In genomic region chr17:72925804-72926617, GRCm38 (mm10) we compare ENCODE assay signal across 8 mouse cellular contexts. TPM values are rescaled to one million over a fixed set of nuclear protein-coding genes. Genes with fewer than 3 reads are reported as not detected.
DNase-seq lines count a peak whose midpoint lies in the region; ATAC-seq and TF ChIP-seq lines count a peak whose summit lies in the region.

No protein-coding gene starts in this region.

- no peak overlapping the region for H3K4me3 ChIP-seq in liver, postnatal 0 days (ENCODE audit: low read depth, low read length)
- H3K4me3 ChIP-seq in forebrain, embryonic 15.5 days, result peak overlapping the region; percentile 13; the same call in 1 of the 2 replicates
- no peak overlapping the region for H3K4me3 ChIP-seq in hindbrain, embryonic 10.5 days
- no peak overlapping the region for H3K4me3 ChIP-seq in midbrain, embryonic 11.5 days (ENCODE audit: low read depth, low read length)
- H3K4me3 ChIP-seq in stomach, postnatal 0 days (ENCODE audit: low read depth, low read length), result no peak overlapping the region

- no peak overlapping the region for H3K4me2 ChIP-seq in liver, postnatal 0 days (ENCODE audit: low read depth, low read length)
- H3K4me2 ChIP-seq in forebrain, embryonic 15.5 days (replicated peaks), result peak overlapping the region; percentile 28
- H3K4me2 ChIP-seq in midbrain, embryonic 11.5 days, result no peak overlapping the region
- H3K4me2 ChIP-seq in stomach, postnatal 0 days (replicated peaks; ENCODE audit: low read depth), result no peak overlapping the region

- TF ChIP-seq EP300 in liver, postnatal 0 days (IDR thresholded peaks at IDR 0.05; ENCODE audit: low read depth), result no peak
- TF ChIP-seq EP300 in stomach, postnatal 0 days (optimal IDR thresholded peaks at IDR 0.05), result no peak

- H3K9ac ChIP-seq in liver, postnatal 0 days (replicated peaks), result no peak overlapping the region
- H3K9ac ChIP-seq in forebrain, embryonic 15.5 days (replicated peaks), result peak overlapping the region; percentile 23
- H3K9ac ChIP-seq in midbrain, embryonic 11.5 days (ENCODE audit: low read length), result peak overlapping the region; percentile 25; the same call in 1 of the 2 replicates
- no peak overlapping the region for H3K9ac ChIP-seq in stomach, postnatal 0 days (ENCODE audit: low read length)

- H3K4me1 ChIP-seq in liver, postnatal 0 days (ENCODE audit: insufficient read depth), result peaks cover 16% of the 10 kb centered on the region
- H3K4me1 ChIP-seq in forebrain, embryonic 15.5 days, result peaks cover 62% of the 10 kb centered on the region
- H3K4me1 ChIP-seq in hindbrain, embryonic 10.5 days (replicated peaks), result peaks cover 49% of the 10 kb centered on the region
- peaks cover 13% of the 10 kb centered on the region for H3K4me1 ChIP-seq in midbrain, embryonic 11.5 days (ENCODE audit: control insufficient read depth, insufficient read depth, low read length)
- H3K4me1 ChIP-seq in stomach, postnatal 0 days (replicated peaks; ENCODE audit: control insufficient read depth, insufficient read depth), result 0 out of 2 replicates have a peak, but pooled peaks cover 2% of the 10 kb centered on the region

- 66% methylated on average over 12 of the region's 12 CpGs for WGBS in liver, postnatal 0 days (ENCODE audit: insufficient replicate concordance)
- 17% methylated on average over 12 of the region's 12 CpGs for WGBS in forebrain, embryonic 15.5 days
- 50% methylated on average over 12 of the region's 12 CpGs for WGBS in hindbrain, embryonic 10.5 days
- 45% methylated on average over 12 of the region's 12 CpGs for WGBS in midbrain, embryonic 11.5 days
- 54% methylated on average over 12 of the region's 12 CpGs for WGBS in stomach, postnatal 0 days

- no peak for ATAC-seq in liver, postnatal 0 days
- ATAC-seq in forebrain, embryonic 15.5 days (replicated peaks), result peak; percentile 95
- ATAC-seq in midbrain, embryonic 11.5 days (ENCODE audit: low FRiP score), result peak; percentile 92
- ATAC-seq in stomach, postnatal 0 days (ENCODE audit: low FRiP score, low TSS enrichment), result peak; percentile 56; the same call in 1 of the 2 replicates
- ATAC-seq in megakaryocyte progenitor cell, adult 5-6 weeks (replicated peaks; ENCODE audit: poor library complexity), result no peak

- H3K27ac ChIP-seq in liver, postnatal 0 days (ENCODE audit: low read depth), result peak overlapping the region; percentile 5; the same call in 1 of the 2 replicates
- peak overlapping the region; percentile 78 for H3K27ac ChIP-seq in forebrain, embryonic 15.5 days (replicated peaks)
- peak overlapping the region; percentile 85 for H3K27ac ChIP-seq in hindbrain, embryonic 10.5 days
- peak overlapping the region; percentile 80 for H3K27ac ChIP-seq in midbrain, embryonic 11.5 days (ENCODE audit: low read depth, low read length)
- H3K27ac ChIP-seq in stomach, postnatal 0 days (replicated peaks), result no peak overlapping the region

- H3K36me3 ChIP-seq in liver, postnatal 0 days (replicated peaks; ENCODE audit: insufficient read depth, low read length), result 0 out of 2 replicates have a peak, but pooled peaks cover 6% of the 10 kb centered on the region
- peaks cover 25% of the 10 kb centered on the region for H3K36me3 ChIP-seq in forebrain, embryonic 15.5 days
- H3K36me3 ChIP-seq in hindbrain, embryonic 10.5 days, result peaks cover 86% of the 10 kb centered on the region
- H3K36me3 ChIP-seq in midbrain, embryonic 11.5 days (ENCODE audit: control insufficient read depth, insufficient read depth, low read length), result peaks cover 2% of the 10 kb centered on the region; the same call in 1 of the 2 replicates
- peaks cover 13% of the 10 kb centered on the region for H3K36me3 ChIP-seq in stomach, postnatal 0 days (ENCODE audit: control insufficient read depth, insufficient read depth, low read length)

- H3K27me3 ChIP-seq in liver, postnatal 0 days (ENCODE audit: insufficient read depth, low read length), result no peaks in the 10 kb centered on the region
- no peaks in the 10 kb centered on the region for H3K27me3 ChIP-seq in forebrain, embryonic 15.5 days
- no peaks in the 10 kb centered on the region for H3K27me3 ChIP-seq in hindbrain, embryonic 10.5 days (ENCODE audit: insufficient read depth, poor library complexity, severe bottlenecking)
- no peaks in the 10 kb centered on the region for H3K27me3 ChIP-seq in midbrain, embryonic 11.5 days (ENCODE audit: control insufficient read depth, insufficient read depth, low read length)
- H3K27me3 ChIP-seq in stomach, postnatal 0 days (ENCODE audit: control insufficient read depth, insufficient read depth, low read length), result no peaks in the 10 kb centered on the region

- DNase-seq in liver, postnatal 0 days, result no peak
- DNase-seq in liver, result no peak
- peak; percentile 70 for DNase-seq in hindbrain, embryonic 10.5 days (ENCODE audit: low spot score)
- DNase-seq in layer of hippocampus, adult 9-10 months (ENCODE audit: low spot score), result peak; percentile 57
- peak; percentile 87 for DNase-seq in midbrain, embryonic 11.5 days (ENCODE audit: low spot score, missing footprints)
- DNase-seq in stomach, postnatal 0 days (ENCODE audit: low spot score), result no peak

- no peaks in the 10 kb centered on the region for H3K9me3 ChIP-seq in liver, postnatal 0 days (ENCODE audit: low read length)
- no peaks in the 10 kb centered on the region for H3K9me3 ChIP-seq in forebrain, embryonic 15.5 days
- H3K9me3 ChIP-seq in hindbrain, embryonic 10.5 days, result no peaks in the 10 kb centered on the region
- H3K9me3 ChIP-seq in midbrain, embryonic 11.5 days (ENCODE audit: control insufficient read depth, low read length), result no peaks in the 10 kb centered on the region; the same call in 1 of the 2 replicates
- no peaks in the 10 kb centered on the region for H3K9me3 ChIP-seq in stomach, postnatal 0 days (ENCODE audit: control insufficient read depth, low read length)

- TF ChIP-seq CTCF in liver, postnatal 0 days (IDR thresholded peaks at IDR 0.05; ENCODE audit: low read depth), result no peak
- TF ChIP-seq CTCF in stomach, postnatal 0 days (IDR thresholded peaks at IDR 0.05; ENCODE audit: low read depth), result no peak

RNA-seq across cellular contexts. Expression of gene Lbh, which starts 7.9 kb away (rescaled TPM):
- 0.79 and 0.94 TPM in 2 replicates for polyA plus RNA-seq in liver, postnatal 0 days (2015; fragmentation: Nextera tagmentation; extraction: Ambion mirVana)
- polyA plus RNA-seq in forebrain, embryonic 15.5 days (2015; fragmentation: Nextera tagmentation; extraction: Ambion mirVana), result 4.5 and 4.6 TPM in 2 replicates
- polyA plus RNA-seq in hindbrain, embryonic 10.5 days (2016; fragmentation: Nextera tagmentation; extraction: Ambion mirVana), result 2.4 and 2.6 TPM in 2 replicates
- 5.1 and 5.3 TPM in 2 replicates for polyA plus RNA-seq in midbrain, embryonic 11.5 days (2014; fragmentation: Nextera tagmentation; extraction: Ambion mirVana)
- polyA plus RNA-seq in stomach, postnatal 0 days (2015; fragmentation: Nextera tagmentation; extraction: Ambion mirVana), result 2.0 and 2.7 TPM in 2 replicates
- 17.9 and 19.2 TPM in 2 replicates for total RNA-seq in megakaryocyte progenitor cell, adult 5-6 weeks (2015)
- 16.6 and 21.4 TPM in 2 replicates for total RNA-seq in megakaryocyte progenitor cell, adult 5-6 weeks (2017)

Comparison
In these comparisons a context has a peak if more than half of its experiments do, and no peak if none do; other contexts are left out.
1. ATAC-seq: peak in forebrain, embryonic 15.5 days (single experiment), midbrain, embryonic 11.5 days (single experiment) and stomach, postnatal 0 days (single experiment); none in liver, postnatal 0 days (single experiment) and megakaryocyte progenitor cell, adult 5-6 weeks (single experiment).
2. DNase-seq: peak in hindbrain, embryonic 10.5 days (single experiment), layer of hippocampus, adult 9-10 months (single experiment) and midbrain, embryonic 11.5 days (single experiment); none in liver, postnatal 0 days (single experiment), liver (single experiment) and stomach, postnatal 0 days (single experiment).
3. H3K9ac ChIP-seq: peak in forebrain, embryonic 15.5 days (single experiment) and midbrain, embryonic 11.5 days (single experiment); none in liver, postnatal 0 days (single experiment) and stomach, postnatal 0 days (single experiment).